Mouse (Mus musculus) liver, embryonic 14.5 days (tissue): ENCODE measurements around the gene Ncam1.

Experiments
- CTCF ChIP-seq: IDR thresholded peaks from 2 replicates; pipeline ENCODE4 v1.5.1; 2016; ENCODE audit warnings: antibody characterized with exemption, low read depth, control low read depth
- EP300 ChIP-seq: IDR thresholded peaks from 2 replicates; pipeline ENCODE4 v1.6.1; 2016; ENCODE audit warnings: antibody characterized with exemption, low read depth

DNA sequence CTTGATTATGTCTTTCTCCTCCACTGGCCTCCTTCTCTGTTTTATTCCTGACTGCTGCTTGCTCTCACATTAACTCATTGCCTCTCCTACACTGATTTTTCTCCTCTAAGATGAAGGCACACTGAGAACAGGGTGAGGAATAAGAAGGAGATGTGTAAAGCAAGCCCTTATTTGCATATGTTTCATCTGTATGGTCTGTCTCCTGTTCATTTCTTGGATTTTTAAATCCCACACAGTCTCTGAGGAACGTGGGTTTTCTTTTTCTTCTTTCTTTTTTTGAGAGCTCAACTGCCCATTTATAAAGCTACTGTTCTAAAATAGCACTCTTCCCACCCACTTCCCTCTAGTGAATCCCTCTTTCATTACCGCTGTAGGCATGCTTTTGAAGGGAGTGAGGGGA lies 206.7 kb downstream of the Ncam1 start:
- TF ChIP-seq CTCF: no peak
- no peak for TF ChIP-seq EP300
